Mouse (Mus musculus) ovary, postnatal 10 days (tissue): ENCODE data around the gene Vash2.
"Not testable (repeated sequence)": the region's sequence is repeated elsewhere in the genome, so short reads cannot be mapped to it uniquely, and the experiment has no call there.

Experiments used
- DNase-seq: peaks from one replicate; pipeline ENCODE4 v3.0.0; 2022; ENCODE audit warnings: low spot score

Vash2 gene

DNA sequence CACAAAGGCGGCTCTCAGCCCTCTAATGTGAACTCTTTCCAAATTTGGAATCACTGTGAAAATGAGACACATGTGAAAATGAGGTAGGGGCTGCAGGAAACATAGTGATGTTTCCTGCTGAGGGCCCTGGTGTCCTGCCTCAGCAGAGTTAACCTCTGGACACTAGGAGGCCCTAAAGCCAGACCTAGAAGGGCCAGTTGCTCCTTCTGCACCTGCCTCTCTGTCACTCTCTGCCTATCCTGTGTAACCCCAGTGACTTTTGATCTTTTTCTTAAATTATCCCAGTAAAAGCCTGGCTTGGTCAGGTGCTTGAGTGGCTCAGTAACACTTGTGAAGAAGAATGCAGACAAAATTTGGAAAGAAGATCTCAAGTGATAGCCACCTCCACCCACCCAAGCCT, 4.3 kb downstream of the Vash2 start:
- DNase-seq, result no peak

DNA sequence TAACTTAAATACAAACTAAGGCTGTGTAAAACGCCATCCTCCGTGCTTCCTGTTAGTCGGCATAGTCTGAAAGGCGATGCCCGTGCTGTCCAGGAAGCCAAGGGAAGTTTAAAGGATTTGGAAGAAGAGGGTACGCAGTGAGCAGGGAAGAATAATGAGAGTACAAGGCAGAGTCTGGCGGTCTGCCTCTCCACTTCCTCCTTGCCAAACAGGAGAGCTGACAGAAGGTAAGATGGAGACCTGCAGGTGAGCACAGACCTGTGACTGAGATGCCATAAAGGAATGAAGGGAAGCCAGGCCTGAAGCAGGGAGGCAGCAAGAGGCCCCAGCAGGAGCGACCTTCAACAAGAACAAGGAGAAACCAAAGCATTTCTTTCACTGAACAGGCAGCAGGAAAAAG, 4.9 kb downstream of the Vash2 start:
- no peak for DNase-seq

DNA sequence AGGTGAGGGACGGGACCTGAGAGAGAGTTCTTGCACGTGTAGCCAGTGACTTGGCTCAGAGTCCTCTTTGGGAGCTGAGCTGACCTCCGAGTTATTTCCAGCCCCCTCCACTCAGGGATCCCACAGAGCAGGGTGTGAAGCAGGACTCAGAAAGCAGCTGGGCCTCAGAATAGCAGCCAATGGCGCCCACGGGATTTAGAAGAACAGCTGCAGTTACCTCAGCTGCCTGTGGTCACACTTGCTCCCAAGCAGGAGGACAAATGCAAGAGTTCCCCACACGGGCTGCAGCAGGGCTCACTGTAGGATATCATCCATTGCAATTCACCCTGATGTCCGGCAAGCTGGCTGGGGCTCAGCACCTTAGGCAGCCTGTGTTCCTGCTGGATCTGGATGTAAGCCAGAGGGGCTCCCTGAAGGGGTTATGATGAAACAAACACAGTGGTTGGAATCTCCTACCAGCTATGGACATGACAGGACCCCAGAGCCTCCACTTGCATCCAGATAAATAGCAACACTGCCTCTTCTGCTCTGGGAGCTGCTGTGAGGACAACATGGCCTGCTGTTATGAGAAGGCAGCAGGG, 6.4 kb downstream of the Vash2 start:
- DNase-seq, result no peak

DNA sequence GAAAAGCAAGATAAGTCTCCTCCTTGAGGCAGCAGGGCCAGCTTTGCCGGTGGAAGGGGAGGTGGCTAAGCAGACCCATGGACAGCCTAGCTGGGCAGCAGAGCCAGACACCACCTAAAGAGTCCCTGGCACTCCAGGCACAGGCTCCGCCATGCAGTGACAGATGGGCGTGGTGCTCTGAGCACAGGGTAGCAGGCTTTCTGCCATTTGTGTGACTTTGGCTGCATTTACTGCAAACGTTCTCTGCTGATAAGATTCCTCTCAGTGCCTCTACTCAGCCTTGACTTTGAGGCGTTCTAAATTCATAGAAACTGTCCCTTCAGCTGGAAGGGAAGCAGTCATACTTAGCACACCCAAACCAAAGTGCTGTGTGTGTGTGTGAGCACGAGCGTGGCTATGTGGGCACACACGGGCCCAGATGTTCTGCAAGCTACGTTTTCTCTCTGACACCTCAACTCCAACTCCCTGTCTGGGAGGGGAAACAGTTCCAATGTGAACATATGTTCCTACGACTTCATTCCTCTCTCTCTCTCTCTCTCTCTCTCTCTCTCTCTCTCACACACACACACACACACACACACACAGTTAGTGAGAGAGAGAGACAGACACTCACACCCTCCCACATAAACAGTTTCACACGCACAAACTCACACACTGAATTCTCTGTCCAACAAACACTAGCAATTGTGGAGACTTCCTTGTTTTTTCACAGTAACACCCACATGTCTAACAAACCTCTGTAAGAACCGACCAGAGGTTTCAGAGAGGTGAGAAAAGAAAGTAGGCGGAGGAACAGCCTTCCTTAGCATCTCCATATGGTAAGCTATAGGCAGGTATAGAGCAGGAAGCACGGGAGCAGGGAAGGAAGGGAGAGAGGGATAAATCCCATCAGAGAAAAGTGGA, 7.1 kb downstream of the Vash2 start:
- no peak for DNase-seq

DNA sequence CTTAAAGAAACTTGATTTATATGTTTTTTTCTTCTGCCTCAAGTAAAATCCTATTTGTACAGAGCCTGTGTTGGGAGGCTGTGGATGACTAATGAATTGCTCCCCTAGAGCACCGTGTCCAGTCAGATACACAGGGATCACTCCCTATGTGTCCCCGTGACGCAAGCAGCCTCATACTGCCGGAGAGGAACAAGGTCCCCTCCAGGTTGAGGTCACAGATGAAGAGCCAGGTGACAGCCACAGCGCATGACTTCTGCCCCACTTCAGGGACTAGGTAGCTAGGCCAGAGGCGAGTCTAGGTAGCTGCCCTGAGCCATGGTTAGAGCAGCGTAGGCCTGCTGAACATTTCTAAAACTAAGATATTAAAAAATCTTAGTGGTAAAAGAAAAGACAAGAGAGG, 11.1 kb downstream of the Vash2 start:
- no peak for DNase-seq

DNA sequence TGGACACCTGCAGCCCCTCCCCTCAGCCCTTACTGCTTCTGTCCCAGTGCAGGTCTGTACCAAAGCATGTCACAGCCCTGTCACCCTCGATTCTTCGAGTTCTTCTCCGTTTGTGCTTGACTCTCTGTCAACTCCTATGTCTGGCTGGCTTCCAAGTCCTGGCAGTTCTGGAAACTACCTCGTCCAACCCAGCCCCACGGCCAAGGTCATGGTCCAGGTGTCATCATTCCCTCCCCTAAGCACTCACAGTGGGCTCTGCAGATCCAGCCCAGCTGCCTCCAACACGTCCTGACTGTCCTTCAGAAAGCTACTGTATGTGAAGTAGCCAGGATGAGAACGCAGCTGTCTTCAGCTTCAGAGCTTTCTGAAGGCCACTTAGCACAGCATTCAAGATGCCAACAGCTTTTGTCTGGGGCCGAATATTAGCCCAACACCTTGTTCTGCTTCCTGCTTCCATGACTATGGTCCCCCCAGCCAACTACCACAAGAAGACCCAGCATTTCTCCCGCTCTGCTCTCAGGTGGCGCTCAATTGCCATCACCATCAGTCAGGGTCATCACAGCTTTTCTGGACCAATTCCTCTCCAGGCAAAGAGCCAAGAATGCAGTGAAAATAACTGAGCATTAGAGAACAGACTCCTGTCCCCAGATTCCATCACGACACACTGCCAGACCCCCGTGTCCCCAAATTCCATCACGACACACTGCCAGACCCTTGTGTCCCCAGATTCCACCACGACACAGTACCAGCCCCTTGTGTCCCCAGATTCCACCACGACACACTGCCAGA, 13.9 kb downstream of the Vash2 start:
- no peak for DNase-seq

DNA sequence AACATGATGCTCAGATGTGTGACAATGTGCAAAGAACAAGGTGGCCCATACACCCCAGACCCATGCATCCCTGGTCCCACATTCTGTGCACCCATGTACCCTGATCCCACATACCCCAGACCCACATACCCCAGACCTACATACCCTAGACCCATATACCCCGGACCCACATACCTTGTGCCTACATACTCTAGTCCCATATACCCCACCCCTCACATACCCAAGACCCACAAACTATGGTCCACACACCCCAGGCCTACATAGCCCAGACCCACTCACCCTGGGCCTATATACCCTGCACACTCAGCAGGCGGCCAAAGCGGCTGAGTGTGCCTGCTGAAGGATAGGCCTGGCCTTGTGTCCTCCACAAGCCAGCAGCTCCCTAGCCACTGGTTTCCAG, 16.3 kb downstream of the Vash2 start:
- no peak for DNase-seq

DNA sequence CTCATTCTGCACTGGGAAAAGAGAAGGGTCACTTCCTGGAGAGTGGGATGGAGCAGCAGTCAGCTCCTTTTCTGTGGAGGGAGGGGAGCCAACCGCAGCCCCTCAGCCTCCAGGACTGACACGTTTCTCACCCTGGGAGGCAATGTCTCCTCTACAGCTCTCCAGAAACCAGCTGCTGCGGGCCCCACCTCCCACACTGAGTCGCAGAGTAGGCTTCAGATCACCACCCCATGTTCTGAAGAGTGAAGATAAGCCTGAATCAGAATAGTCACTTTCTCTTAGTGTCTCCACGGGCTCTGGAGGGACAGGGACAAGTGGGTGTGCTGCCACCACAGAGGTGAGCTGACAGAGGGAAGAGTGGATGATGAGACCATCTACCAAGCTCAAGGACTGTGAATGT, 20.3 kb downstream of the Vash2 start:
- no peak for DNase-seq

DNA sequence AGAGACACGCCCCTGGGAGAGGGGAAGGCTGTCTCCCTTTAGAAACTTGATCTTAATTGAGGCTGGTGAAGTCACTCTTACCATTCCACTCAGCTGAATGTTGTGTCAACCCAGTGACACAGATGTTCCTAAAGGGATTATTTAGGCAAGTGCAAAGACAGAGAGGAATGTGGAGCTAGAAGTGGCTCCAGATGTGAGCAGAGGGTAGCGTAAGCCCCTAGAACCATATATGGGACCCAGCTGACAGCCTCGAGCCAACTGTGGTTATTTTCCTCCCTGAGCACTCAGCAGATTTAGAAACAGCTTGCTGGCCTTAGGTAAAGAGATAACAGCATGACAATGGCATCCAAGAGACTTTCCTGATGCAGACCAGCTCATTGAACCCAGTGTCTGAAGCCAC, 26.1 kb downstream of the Vash2 start:
- no peak for DNase-seq

DNA sequence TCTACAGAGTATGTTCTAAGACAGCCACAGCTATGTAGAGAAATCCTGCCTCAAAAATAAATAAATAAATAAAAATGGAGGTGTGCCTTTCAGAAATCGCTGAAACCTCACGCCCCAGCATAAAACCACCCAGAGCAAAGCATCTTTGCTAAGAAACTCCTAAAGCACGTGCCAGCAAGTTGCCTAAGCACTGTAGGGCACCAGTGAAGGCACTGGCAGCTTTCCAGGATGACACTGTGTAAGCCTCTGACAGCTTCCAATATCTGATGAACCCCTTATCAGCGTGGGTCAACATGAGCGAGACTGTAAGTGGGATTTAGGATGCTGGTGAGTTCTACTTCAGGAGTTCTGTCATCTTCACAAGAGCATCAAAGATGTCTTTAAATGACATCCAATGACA, 28.1 kb downstream of the Vash2 start:
- DNase-seq, result no peak

DNA sequence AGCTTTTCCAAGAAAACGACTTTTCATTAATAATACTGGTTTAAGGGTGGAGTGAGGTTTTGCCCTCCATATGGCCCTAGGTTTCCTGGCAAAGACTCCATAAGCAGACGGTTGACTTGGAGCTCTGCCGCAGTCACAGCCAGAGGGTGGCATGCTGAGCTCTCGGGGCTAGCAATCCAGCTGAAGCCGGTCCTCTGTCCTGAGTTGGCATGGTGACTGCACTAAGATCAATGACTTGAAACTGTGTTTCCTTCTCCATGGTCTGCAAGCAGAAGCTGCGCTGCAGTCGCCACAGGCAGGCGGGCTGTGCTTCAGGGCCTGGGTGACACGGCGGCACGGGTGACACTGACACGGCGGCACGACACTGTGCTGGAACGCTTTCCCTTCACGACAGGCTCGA, 30.2 kb downstream of the Vash2 start:
- no peak for DNase-seq

DNA sequence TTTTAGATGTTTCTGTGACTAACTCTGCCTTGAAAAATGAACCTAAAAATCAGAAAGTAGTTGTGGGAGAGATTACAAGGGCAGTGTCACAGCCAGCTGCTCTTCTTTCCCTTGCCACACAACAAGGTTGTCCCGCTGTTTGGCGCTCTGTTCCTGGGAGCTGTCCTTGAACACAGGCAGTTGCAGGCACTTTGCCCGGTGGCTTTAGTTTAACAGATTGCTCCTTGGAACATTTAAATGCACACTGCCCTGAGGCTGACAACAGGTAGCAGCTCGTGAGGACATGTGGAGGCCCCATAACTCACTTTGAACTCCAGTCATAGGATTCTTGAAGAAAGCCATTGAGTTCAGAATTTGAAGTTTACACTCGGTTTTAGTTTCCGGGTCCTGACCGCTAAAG, 30.7 kb downstream of the Vash2 start:
- DNase-seq, result no peak

DNA sequence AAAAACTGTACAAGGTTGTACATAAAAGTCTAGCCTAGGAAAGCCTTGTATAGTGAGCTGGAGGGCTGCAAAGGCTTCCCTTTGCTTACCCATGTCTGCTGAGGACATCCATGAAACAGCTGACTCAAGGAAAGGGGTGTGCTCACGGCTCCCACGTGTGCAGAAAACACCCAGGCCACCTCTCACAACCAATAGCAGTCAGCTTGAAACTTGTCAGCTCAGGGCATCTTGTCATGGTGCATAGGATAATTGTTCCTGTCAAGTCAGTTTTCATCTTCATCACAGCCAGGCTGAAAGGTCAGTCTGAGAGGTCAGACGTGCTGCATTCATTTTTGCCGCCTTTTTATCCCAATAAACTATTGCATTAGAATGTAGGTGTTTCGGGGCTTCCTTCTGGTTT, 31.1 kb downstream of the Vash2 start:
- no peak for DNase-seq

DNA sequence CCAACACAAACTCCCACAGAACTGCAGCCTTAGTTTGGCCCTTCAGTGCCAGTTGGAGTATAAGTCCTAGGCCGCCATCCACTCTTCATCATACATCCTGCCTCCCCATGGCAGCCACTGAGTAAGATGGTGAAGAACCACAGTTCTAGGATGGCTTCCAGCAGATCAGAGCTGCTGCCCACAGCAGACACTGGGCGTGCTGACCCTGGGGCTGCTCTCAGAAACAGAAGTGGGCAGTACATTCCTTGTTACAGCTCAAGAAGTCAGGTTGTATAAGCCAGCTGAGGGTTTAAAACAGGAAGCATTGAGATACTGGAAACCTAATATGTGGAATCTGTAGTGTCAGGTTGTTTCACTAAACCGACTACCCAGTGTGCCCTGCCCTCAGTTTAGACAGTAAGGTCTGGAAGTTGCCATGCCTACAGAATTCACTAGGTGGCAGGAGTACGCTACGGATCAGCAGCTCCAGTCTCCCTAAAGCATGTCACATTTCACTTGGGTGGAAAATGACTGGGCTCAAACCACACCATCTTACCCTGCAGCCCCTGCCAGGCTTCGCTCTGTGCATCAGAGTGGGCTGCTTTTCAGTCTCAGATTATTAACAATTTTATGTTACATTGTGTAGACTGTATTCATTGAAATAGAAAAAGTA, 34.9 kb downstream of the Vash2 start:
- DNase-seq, result peak; percentile 15

DNA sequence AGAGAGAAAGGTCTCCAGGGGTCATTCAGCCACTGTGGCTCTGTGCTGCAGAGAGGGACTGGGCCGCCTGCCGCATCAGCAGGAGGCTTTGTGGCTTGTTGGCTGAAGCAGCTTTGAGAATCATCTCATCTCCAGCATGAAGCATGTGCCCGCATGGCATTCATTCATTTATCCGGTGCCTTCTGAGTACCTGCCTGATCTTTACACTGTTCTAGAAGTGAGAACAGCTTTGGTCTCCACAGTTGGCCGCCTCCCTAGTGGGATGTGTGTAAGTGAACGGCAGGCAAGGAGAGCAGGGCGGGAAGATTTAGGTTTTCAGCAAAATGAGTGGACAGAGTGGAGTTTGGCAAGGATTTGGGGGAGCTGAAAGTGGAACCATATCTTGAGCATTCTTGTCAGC, 39.3 kb downstream of the Vash2 start:
- DNase-seq, result no peak

DNA sequence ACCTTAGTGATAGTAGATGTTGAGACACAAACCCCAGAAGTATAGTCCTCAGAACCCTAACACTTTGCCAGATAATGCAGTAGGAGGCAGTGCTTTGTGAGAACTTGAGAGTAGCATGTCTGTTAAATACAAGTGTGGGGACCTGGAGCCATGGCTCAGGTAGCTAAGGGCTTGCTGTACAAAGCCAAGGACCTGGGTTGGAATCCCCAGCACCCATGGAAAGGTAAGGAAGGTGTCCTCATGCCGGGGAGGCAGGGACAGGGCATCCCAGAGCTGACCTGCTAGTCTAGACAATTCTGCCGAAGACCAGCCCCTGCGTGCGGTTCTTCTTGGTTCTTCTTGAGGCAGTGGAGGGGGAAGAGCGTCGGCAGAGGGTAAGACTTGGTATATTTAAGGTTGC, 48.9 kb downstream of the Vash2 start:
- DNase-seq, result no peak

DNA sequence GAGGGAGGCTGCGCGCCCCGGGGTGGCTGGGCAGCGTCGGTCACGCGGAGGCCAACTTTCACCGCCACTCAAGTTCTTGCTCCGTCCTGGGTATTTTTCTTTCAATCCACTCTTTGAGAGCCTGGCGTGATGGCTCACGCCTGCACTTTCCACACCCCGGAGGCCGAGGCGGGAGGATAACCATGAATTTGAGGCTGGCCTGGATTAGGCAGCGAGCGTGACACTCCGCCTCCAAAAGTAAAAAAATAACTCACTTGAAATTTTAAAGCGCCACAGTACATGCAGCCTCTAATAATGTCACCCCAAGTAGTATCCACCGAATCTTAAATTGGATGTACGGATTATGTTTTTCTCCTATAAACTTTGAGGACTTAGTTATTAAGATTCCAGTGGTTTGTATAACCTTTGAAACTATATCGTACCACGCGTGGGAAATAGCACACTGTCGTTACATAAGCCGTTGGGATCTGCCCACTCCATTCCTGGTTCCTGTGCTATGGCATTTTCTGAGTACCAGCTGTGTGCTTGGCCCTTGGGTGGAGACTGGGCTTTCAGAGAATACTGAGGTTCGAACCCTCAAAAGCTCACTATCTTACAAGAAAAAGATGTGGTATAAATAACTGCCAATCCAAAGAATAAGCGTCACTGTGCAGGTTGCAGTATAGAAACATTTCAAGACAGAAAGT, 49.9 kb downstream of the Vash2 start:
- DNase-seq, result peak; percentile 27

DNA sequence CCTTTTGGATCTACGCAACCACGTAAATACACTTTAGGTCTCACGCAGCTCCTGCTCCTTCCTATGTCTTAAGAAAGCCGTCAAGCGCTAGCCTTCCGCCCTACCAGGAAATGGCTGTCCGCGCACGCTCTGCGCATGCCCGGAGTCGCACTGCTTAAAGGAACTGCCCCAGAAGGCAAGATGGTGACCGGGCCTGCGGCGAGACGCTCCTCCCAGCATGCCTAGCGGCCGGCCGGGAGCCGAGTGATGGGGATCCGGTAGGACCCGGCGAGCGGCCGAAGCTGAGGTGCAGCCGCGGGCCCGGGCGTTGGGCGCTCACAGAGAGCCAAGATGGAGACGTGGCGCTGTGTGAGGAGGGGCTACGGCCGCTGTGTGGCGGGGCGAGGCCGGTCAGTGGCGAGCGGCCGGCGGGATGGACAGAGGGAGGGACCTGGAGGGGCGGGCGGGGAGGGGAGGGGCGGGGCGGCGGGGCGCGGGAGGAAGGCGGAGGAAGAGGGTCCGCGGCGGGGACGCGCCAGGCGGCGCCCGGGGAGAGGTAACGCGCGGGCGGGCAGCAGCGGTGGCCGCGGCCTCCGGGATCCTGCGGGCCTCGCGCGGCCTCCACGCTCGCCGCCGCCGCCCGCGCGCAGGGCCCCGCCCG, 50.6 kb downstream of the Vash2 start:
- peak; percentile 93 for DNase-seq

DNA sequence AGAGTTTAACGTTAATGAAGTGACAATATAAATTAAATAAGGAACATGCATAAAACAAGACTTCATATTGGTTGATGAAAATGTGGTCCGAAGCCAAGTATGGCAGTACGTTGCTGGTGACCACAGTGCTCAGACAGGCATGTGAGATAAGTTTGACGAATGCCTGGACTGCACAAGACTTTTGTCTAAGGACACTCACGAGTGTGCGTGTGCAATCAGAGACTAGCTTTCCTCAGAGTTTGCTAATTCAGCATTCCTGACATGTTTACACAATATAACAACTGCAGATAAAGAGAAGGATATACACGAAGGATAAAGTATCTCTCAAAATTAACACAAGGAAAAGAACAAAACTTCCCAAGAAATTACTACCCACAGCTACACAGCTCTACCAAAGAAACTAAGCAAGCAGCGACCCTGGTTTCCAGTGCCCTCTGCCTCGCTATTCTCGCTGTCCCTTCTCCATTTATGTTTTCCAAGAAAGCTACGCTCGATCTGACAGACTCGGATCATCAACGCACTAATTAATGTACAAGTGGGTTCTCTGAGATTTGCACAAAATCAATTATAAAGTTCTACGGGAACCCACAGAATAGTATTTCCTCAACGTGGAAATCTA, 51.2 kb downstream of the Vash2 start:
- no peak for DNase-seq

DNA sequence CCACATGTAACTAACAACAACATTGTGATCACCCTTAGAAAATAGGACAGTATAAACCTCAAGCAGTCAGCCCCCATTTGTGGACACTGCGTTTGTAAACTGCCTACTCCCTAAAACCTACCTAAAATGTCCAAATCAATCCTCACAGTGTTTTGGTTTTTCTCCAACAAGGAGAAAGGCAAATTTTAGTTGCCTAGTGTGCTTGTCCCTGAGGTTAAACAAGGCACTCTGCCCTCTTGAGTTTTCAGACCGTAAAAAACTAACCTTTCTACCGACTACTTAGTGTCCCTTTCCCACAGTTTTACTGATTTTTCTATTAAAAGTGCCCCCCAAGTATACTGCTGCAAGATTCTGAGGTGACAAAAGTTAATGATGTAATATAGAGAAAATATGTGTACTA, 51.8 kb downstream of the Vash2 start:
- no peak for DNase-seq

DNA sequence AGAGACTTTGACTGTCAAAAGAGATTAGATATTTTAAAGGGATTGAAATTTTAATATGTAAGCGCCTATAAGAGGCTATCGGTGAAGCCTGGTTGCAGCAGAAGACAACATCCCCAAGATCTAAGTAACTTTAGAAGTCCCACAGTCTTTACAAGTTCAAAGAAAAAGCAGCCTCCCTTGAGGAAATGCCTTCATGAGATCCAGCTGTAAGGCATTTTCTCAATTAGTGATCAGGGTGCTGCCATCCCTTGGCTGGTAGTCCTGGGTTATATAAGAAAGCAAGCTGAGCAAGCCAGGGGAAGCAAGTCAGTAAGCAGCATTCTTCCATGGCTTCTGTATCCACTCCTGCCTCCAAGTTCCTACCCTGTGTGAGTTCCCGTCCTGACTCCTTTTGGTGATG, 54.3 kb downstream of the Vash2 start, which contains the start of gene Angel2:
Angel2 (plus strand) TSS at position 301 of the 400 bp plus-strand sequence.
- not testable (repeated sequence) for DNase-seq
